Mouse (Mus musculus): ENCODE data around the gene Lrrc4b. TPM values are rescaled to one million over a fixed set of nuclear protein-coding genes. Genes with fewer than 3 reads are reported as not detected.

The Lrrc4b gene
- polyA plus RNA-seq (2017; shearing (Covaris generic)) = under 1 TPM in 1 of 2 experiments, not detected in 1; 0.14 TPM

DNA sequence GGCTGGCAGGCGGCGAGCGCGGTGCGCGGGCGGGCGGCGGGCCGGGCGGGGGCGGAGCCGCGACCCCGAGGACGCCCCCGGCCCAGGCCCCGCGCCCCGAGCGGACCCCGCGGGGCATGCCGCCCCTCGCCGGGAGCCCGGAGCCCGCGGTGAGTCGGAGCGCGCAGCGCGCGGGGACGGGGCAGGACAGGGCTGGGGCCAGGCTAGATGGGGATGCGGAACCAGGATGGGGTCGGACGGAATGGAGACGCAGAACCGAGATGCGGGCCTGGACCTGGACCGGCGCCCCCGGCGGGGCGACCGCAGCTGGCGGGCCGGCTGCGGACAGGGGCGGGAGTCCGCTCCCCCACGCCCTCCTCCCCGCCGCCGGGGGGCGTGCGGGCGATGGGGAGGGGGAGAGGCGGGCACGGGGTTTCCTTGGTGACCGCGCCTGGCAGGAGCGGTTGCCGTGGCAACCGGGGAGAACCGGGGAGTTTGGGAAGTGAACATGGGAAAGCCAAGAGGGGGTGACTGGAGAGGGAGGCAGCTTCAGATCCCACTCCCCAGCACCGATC is at the start of gene Lrrc4b:
Lrrc4b (plus strand) TSS at position 51 of the 554 bp plus-strand sequence.

DNA sequence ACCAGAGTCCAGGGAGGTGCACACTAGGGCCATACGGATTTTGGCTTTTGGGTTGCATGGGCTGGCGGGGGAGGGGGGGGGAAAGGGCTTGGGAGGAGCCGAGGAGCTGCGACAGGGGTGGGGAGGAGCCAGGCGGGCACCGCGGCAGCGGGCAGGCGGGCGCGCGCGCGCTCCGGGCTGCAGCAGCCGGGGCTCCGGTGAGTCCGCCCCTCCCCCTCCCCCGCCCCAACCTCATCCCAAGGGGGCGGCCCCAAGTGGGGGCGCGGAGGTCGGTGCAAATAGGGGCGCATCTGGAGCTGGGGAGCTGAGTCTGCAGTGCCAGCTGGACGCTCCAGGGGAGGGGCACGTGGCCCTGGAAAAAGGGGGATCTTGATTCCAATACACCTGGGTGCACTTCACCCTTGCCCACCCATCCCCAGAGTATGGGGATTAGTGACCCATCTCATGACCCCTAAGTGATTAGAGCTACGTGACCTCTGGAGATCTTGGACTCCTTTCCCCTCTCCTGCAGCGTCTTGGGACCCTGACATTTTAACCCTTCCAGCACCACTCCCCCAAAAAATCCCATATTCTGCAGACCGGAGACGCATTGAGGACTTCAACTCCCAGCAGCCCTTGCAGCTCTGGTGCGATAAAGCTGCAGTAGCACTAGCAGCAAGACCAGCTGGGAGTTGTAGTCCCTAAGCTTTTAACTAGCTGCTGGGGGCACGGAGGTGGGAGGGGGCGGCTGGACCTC is 44.7 kb upstream of the Lrrc4b start, which contains the start of gene Syt3:
Syt3 (plus strand) TSS at position 123 of the 736 bp plus-strand sequence.

DNA sequence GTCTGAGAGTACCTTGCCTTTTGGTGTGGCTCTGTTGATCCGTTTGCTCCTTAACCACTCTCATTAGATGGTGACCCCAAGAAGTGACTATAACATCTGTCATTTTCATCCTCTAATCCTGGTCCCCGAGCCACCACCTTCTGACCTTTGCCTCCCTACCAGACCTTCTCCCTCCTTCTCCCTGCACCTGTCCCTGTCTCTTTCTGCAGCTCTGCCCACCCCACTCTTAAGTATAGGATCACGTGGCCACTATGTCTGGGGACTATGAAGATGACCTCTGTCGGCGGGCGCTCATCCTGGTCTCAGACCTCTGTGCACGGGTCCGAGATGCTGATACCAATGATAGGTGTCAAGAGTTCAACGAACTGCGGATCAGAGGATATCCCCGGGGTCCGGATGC is 43.1 kb upstream of the Lrrc4b start, which contains the start of gene 1700008O03Rik:
1700008O03Rik (minus strand) TSS at position 101 of the 400 bp plus-strand sequence.

DNA sequence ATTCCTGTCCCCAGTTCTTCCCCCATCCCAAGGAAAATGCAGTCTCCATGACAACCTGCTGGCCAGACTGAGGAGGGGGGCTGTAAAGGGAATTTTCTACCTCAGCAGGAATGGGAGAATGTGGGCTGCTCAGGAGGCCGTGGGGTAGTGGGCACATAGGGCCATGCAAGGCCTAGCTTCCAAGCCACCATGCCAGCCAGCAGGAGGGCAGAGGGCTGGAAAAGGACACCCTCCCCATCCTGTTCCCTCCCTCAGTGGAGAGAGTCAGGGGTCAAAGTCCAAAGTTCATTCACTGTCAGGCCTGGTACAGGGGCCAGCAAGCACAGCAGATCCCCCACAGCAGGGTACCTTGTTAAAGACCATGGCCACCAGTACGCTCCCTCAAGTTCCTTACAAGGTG is 36.3 kb downstream of the Lrrc4b start, which contains the start of gene Aspdh:
Aspdh (plus strand) TSS at position 281 of the 400 bp plus-strand sequence.

DNA sequence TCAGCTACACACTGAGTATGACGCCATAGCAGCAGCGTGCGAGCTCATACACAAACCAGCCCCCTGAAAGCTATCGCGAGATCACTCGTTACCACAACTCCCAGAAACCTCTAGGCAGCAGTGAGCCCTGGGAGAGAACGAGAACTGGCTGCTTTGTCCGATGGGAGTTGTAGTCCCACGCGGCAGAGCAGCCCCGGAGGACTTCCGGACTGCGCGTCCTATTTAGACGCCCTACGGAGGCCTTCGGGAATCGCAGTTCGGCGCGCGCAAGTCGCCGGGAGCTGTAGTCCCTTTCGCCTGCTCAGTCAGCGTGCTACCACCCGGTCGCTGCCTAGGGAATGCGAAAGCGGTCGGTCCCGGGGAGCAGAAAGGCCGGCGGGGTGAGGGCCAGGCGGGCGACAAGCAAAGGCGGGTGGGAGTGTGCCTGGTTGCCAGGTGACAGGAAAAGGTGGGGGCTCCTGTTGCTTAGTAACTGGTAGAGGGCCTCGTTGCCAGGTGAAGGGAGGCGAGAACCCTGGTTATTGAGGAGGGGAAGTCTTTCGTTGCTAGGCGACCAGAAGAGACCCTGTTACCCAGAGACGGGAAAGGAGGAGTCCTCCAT is 39.1 kb downstream of the Lrrc4b start, which contains the start of gene Josd2:
Josd2 (plus strand) TSS at position 170 of the 601 bp plus-strand sequence.

DNA sequence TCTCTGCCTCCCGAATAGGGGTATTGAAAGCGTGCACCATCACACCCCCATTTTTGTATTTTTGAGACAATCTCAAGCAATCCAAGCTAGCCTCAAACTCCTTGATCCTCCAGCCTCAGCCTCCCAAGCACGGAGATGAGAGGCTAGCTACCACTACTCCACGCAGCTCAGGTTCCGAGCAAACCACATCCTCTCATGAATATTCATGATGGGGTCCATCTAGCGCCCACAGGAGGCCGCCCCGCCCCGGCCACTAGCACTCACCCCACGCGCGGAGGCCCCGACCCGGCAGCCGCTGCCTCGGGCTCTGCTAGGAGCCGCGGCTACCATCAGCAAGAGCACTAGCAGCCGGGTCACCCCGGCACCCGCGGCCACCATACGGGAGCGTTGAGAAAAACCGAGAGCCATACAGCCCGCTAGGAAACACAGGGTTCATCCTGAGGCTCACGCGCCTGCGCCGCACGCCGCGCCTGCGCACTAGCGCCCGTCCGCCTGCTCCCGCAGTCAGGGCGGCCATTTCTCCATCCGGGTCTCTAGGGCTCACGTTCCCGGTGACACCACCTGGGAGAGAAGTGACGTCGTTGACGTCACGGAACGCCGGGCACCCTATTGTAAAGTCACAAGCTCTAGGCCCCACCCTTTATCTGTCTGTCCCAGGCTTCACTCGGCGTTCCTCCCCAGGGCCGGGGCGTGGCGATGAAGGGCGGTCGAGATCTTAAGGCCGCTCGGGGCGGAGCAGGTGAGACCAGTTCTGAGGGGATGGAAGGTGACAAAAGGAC is 67.4 kb downstream of the Lrrc4b start, which contains the start of the genes Emc10 and Fam71e1:
Emc10 (minus strand) TSS at position 538 of the 779 bp plus-strand sequence.
Fam71e1 (plus strand) TSS at position 590 of the 779 bp plus-strand sequence.

Other genes with a start within 250 kb of the Lrrc4b start
- not detected for gene Klk1b24, start 240.8 kb upstream of the Lrrc4b start, polyA plus RNA-seq (2017; shearing (Covaris generic))
- not detected for gene Klk1b3, start 230.8 kb upstream of the Lrrc4b start, polyA plus RNA-seq (2017; shearing (Covaris generic))
- not detected for gene Klk1b4, start 221.6 kb upstream of the Lrrc4b start, polyA plus RNA-seq (2017; shearing (Covaris generic))
- not detected for gene Klk1b5, start 213.1 kb upstream of the Lrrc4b start, polyA plus RNA-seq (2017; shearing (Covaris generic))
- gene Klk1, start 203.7 kb upstream of the Lrrc4b start, polyA plus RNA-seq (2017; shearing (Covaris generic)) = under 1 TPM in 1 of 2 experiments, not detected in 1; 0.60 TPM
- gene Gm36864, start 192.8 kb upstream of the Lrrc4b start, polyA plus RNA-seq (2017; shearing (Covaris generic)) = not detected
- 1 to 10 TPM; 1.1 to 2.5 TPM for gene 1700028J19Rik, start 182.3 kb upstream of the Lrrc4b start, polyA plus RNA-seq (2017; shearing (Covaris generic))
- 100 to 1,000 TPM in 1 of 2 experiments, 10 to 100 TPM in 1; 86.7 to 118 TPM for gene 2410002F23Rik, start 182.3 kb upstream of the Lrrc4b start, polyA plus RNA-seq (2017; shearing (Covaris generic))
- not detected for gene Acp4, start 171.6 kb upstream of the Lrrc4b start, polyA plus RNA-seq (2017; shearing (Covaris generic))
- not detected for gene Gm15517, start 167.6 kb upstream of the Lrrc4b start, polyA plus RNA-seq (2017; shearing (Covaris generic))
- gene Clec11a, start 122.1 kb upstream of the Lrrc4b start, polyA plus RNA-seq (2017; shearing (Covaris generic)) = under 1 TPM; 0.14 to 0.81 TPM
- under 1 TPM; 0.02 to 0.10 TPM for gene Shank1, start 118.8 kb upstream of the Lrrc4b start, polyA plus RNA-seq (2017; shearing (Covaris generic))
- gene Syt3, start 44.9 kb upstream of the Lrrc4b start, polyA plus RNA-seq (2017; shearing (Covaris generic)) = not detected
- gene 1700008O03Rik, start 43.2 kb upstream of the Lrrc4b start, polyA plus RNA-seq (2017; shearing (Covaris generic)) = not detected
- gene Aspdh, start 36.4 kb downstream of the Lrrc4b start, polyA plus RNA-seq (2017; shearing (Covaris generic)) = not detected
- gene Josd2, start 39.0 kb downstream of the Lrrc4b start, polyA plus RNA-seq (2017; shearing (Covaris generic)) = 10 to 100 TPM; 52.4 to 75.0 TPM
- gene Emc10, start 67.5 kb downstream of the Lrrc4b start, polyA plus RNA-seq (2017; shearing (Covaris generic)) = 100 to 1,000 TPM; 160 to 164 TPM
- gene Fam71e1, start 67.6 kb downstream of the Lrrc4b start, polyA plus RNA-seq (2017; shearing (Covaris generic)) = 1 to 10 TPM in 1 of 2 experiments, under 1 TPM in 1; 0.81 to 4.8 TPM
- not detected for gene Mybpc2, start 95.6 kb downstream of the Lrrc4b start, polyA plus RNA-seq (2017; shearing (Covaris generic))
- 1 to 10 TPM; 2.1 to 2.8 TPM for gene Spib, start 103.1 kb downstream of the Lrrc4b start, polyA plus RNA-seq (2017; shearing (Covaris generic))
- gene Pold1, start 119.8 kb downstream of the Lrrc4b start, polyA plus RNA-seq (2017; shearing (Covaris generic)) = 10 to 100 TPM; 26.5 to 42.4 TPM
- 100 to 1,000 TPM; 130 to 142 TPM for gene Nr1h2, start 124.9 kb downstream of the Lrrc4b start, polyA plus RNA-seq (2017; shearing (Covaris generic))
- 1 to 10 TPM; 3.1 to 6.6 TPM for gene Napsa, start 143.4 kb downstream of the Lrrc4b start, polyA plus RNA-seq (2017; shearing (Covaris generic))
- gene Kcnc3, start 161.6 kb downstream of the Lrrc4b start, polyA plus RNA-seq (2017; shearing (Covaris generic)) = under 1 TPM; 0.07 to 0.10 TPM
- under 1 TPM in 1 of 2 experiments, not detected in 1; 0.26 TPM for gene Myh14, start 241.8 kb downstream of the Lrrc4b start, polyA plus RNA-seq (2017; shearing (Covaris generic))

Data from activated CD4-positive, CD25-positive, alpha-beta regulatory T cell (primary cell).